Mouse (Mus musculus): Measurements from ENCODE around the gene Fkbp8. TPM values are rescaled to one million over a fixed set of nuclear protein-coding genes. Genes with fewer than 3 reads are reported as not detected.

Fkbp8 gene
- total and polyA plus RNA-seq, 3 experiments, result 116 to 179 (median 135) TPM

GRCm38 (mm10) chr8:70500386-70501301 is 26.9 kb upstream of the Fkbp8 start:
- Histone ChIP-seq H3K4me3 (no peak overlapping the region), H3K79me2 (replicated peaks; ENCODE audit: control insufficient read depth, insufficient read depth, low read length) (no peaks in the 10 kb centered on the region), H3K9ac (ENCODE audit: low read depth, low read length) (no peak overlapping the region), H3K27me3 (ENCODE audit: control insufficient read depth, insufficient read depth, low read length) (peaks cover 1% of the 10 kb centered on the region; the same call in 1 of the 2 replicates), H3K4me1 (ENCODE audit: control insufficient read depth, insufficient read depth, low read length) (peaks cover 4% of the 10 kb centered on the region), H3K27ac (no peak overlapping the region), H3K36me3 (ENCODE audit: control insufficient read depth, insufficient read depth, low read length) (no peaks in the 10 kb centered on the region)
- WGBS, result 16% methylated on average over 39 of the region's 39 CpGs
- TF ChIP-seq EP300 (IDR thresholded peaks at IDR 0.05; ENCODE audit: insufficient read depth, low read depth, low read length), result no peak
- TF ChIP-seq POLR2A (IDR thresholded peaks at IDR 0.05; ENCODE audit: insufficient read depth, low read depth, low read length), result no peak
- no peak for TF ChIP-seq CTCF (IDR thresholded peaks at IDR 0.05)
- DNase-seq, result no peak
- intact Hi-C loops (cut with DNase I), result no loop called here

DNA sequence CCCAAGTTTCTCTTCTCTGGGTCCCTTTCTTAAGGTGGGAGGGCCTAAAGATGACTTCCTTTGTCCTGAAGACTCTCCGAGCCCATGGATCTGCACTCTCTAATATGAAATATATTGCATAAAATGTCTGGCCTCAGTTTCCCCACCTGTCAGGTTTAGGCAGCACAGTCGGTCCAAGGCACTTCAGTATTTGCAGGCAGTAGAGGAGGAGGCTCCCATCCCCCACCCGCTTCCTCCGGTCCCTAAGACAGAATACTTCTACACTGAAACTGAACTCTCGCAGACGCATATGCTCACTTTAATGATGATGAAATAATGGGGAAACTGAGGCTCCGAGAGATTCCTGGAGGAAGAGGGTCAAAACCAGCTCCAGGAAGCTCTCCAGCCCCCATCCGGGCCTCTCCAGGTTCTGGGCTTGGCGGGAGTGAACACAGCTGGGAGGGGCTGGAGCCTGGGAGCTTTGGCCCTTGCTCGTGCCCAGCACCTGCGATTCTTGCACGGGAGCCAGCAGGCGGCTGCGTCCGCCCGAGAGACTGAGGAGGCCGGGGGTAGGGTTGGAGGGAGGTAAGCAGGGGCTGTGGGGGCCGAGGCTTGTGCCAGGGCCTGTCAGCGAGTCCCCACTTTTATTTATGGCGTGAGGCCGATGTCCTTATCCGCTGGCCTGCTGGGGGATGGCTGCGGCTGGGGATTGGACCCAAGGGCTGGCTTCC is 25.5 kb upstream of the Fkbp8 start:
- intact Hi-C loops (cut with DNase I), result loop anchor here (2.0 kb wide), 2 partner anchors 25 to 63 kb away; partner anchors contain the start of genes Crtc1 and Klhl26
- Histone ChIP-seq H3K79me2 (replicated peaks; ENCODE audit: control insufficient read depth, insufficient read depth, low read length) (no peaks in the 10 kb centered on the region), H3K27ac (no peak overlapping the region), H3K36me3 (ENCODE audit: control insufficient read depth, insufficient read depth, low read length) (no peaks in the 10 kb centered on the region), H3K9ac (ENCODE audit: low read depth, low read length) (no peak overlapping the region), H3K27me3 (ENCODE audit: control insufficient read depth, insufficient read depth, low read length) (peaks cover 1% of the 10 kb centered on the region; the same call in 1 of the 2 replicates), H3K4me1 (ENCODE audit: control insufficient read depth, insufficient read depth, low read length) (peaks cover 8% of the 10 kb centered on the region), H3K4me3 (no peak overlapping the region)
- WGBS, result 15% methylated on average over 23 of the region's 23 CpGs
- TF ChIP-seq CTCF (IDR thresholded peaks at IDR 0.05) (no peak), EP300 (IDR thresholded peaks at IDR 0.05; ENCODE audit: insufficient read depth, low read depth, low read length) (no peak), POLR2A (IDR thresholded peaks at IDR 0.05; ENCODE audit: insufficient read depth, low read depth, low read length) (no peak)
- peak; percentile 71 for DNase-seq

DNA sequence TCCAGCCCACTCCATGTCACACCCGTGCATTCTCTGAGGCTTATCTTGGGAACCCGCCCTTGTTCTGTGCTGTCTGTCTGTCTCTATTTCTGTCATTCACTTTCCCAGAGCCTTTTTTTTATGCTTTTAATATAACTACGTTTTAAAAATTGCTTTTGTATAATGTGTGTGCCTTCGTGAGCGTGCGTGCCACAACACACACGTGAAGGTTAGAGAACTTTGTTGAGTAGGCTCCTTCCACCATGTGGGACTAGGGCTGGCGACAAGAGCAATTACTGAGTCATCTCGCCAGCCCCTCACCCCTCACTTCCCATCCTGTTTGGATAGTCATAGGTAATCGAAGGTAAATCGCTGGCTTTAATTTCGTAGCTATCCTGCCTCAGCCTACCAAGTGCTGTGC is 25.0 kb upstream of the Fkbp8 start:
- no peak for TF ChIP-seq CTCF (IDR thresholded peaks at IDR 0.05)
- no peak for TF ChIP-seq POLR2A (IDR thresholded peaks at IDR 0.05; ENCODE audit: insufficient read depth, low read depth, low read length)
- no peak for TF ChIP-seq EP300 (IDR thresholded peaks at IDR 0.05; ENCODE audit: insufficient read depth, low read depth, low read length)
- H3K9ac ChIP-seq (ENCODE audit: low read depth, low read length), result no peak overlapping the region

DNA sequence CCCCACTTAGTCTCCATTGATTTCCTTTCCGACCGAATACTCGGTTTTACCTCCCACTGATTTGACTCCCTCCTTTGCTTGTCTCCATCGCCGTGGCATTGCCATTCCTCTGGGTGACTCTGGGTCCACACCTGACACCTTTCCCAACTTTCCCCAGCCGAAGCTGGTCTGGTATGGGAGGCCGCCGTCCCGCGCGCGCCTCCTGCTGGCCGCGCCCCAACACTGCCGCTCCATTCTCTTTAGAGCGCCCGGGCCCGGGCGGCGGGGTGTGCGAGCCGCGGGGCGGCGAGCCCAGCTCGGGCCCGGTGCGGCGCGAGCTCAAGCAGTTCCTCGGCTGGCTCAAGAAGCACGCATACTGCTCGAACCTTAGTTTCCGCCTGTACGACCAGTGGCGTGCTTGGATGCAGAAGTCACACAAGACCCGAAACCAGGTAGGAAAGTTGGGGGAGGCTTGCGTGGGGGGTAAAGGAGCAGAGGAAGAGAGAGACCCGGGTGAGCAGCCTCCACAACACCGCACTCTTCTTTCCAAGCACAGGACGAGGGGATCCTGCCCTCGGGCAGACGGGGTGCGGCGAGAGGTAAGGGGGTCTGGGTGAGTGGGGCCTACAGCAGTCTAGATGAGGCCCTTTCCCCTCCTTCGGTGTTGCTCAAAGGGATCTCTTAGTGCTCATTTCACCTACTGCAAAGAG is 24.3 kb upstream of the Fkbp8 start:
- Histone ChIP-seq H3K27ac (no peak overlapping the region), H3K27me3 (ENCODE audit: control insufficient read depth, insufficient read depth, low read length) (peaks cover 1% of the 10 kb centered on the region; the same call in 1 of the 2 replicates), H3K79me2 (replicated peaks; ENCODE audit: control insufficient read depth, insufficient read depth, low read length) (no peaks in the 10 kb centered on the region), H3K9ac (ENCODE audit: low read depth, low read length) (no peak overlapping the region), H3K36me3 (ENCODE audit: control insufficient read depth, insufficient read depth, low read length) (no peaks in the 10 kb centered on the region), H3K4me1 (ENCODE audit: control insufficient read depth, insufficient read depth, low read length) (peaks cover 8% of the 10 kb centered on the region), H3K4me3 (no peak overlapping the region)
- peak; percentile 75 to 80 for DNase-seq
- peak; percentile 89 for TF ChIP-seq CTCF (IDR thresholded peaks at IDR 0.05)
- no peak for TF ChIP-seq POLR2A (IDR thresholded peaks at IDR 0.05; ENCODE audit: insufficient read depth, low read depth, low read length)
- intact Hi-C loops (cut with DNase I), result loop anchor here (1.0 to 2.0 kb wide), 3 partner anchors 26 to 120 kb away; partner anchors contain the start of genes Crtc1 and Klhl26
- WGBS, result 22% methylated on average over 46 of the region's 46 CpGs

More for the DNA sequence above, 25.0 kb upstream of the Fkbp8 start:
- H3K79me2 ChIP-seq (replicated peaks; ENCODE audit: control insufficient read depth, insufficient read depth, low read length), result no peaks in the 10 kb centered on the region
- peaks cover 8% of the 10 kb centered on the region for H3K4me1 ChIP-seq (ENCODE audit: control insufficient read depth, insufficient read depth, low read length)
- H3K36me3 ChIP-seq (ENCODE audit: control insufficient read depth, insufficient read depth, low read length), result no peaks in the 10 kb centered on the region
- 40% methylated on average over 12 of the region's 12 CpGs for WGBS
- DNase-seq, result no peak
- no peak overlapping the region for H3K27ac ChIP-seq
- intact Hi-C loops (cut with DNase I), result loop anchor here (2.0 kb wide), 2 partner anchors 26 to 64 kb away; partner anchors contain the start of genes Crtc1 and Klhl26
- H3K27me3 ChIP-seq (ENCODE audit: control insufficient read depth, insufficient read depth, low read length), result peaks cover 1% of the 10 kb centered on the region; the same call in 1 of the 2 replicates
- no peak overlapping the region for H3K4me3 ChIP-seq

DNA sequence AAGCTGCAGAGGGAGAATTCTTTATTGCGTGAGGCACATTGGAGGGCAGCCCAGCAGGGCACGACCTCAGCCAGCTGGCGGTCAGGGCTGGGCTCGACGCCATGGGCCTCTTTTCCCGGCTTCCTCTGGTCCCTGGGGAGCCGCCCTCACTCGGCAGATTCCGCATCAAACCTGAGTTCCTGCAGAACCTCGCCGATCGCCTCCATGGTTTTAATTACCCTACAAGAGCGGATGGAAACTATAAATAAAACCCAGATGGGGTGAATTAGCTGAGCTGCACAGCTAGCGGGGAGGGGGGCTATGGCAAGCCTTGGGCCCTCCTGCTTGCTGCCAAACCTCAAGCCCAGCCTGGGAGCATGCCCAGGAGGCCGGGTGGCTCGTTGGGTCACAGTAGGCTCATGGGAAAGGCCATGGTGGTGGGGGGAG is 23.2 kb upstream of the Fkbp8 start:
- Histone ChIP-seq H3K4me1 (ENCODE audit: control insufficient read depth, insufficient read depth, low read length) (peaks cover 14% of the 10 kb centered on the region), H3K79me2 (replicated peaks; ENCODE audit: control insufficient read depth, insufficient read depth, low read length) (0 out of 2 replicates have a peak, but pooled peaks cover 1% of the 10 kb centered on the region), H3K4me3 (no peak overlapping the region), H3K27ac (peak overlapping the region; percentile 1; the same call in 1 of the 2 replicates), H3K27me3 (ENCODE audit: control insufficient read depth, insufficient read depth, low read length) (peaks cover 1% of the 10 kb centered on the region; the same call in 1 of the 2 replicates), H3K36me3 (ENCODE audit: control insufficient read depth, insufficient read depth, low read length) (peaks cover 2% of the 10 kb centered on the region; the same call in 1 of the 2 replicates), H3K9ac (ENCODE audit: low read depth, low read length) (no peak overlapping the region)
- peak; percentile 79 to 82 for DNase-seq
- intact Hi-C loops (cut with DNase I), result no loop called here
- 0 out of 2 replicates have a peak, but pooled peaks have one; percentile 22 for TF ChIP-seq EP300 (IDR thresholded peaks at IDR 0.05; ENCODE audit: insufficient read depth, low read depth, low read length)
- TF ChIP-seq CTCF (IDR thresholded peaks at IDR 0.05), result no peak
- TF ChIP-seq POLR2A (IDR thresholded peaks at IDR 0.05; ENCODE audit: insufficient read depth, low read depth, low read length), result no peak
- WGBS, result 17% methylated on average over 16 of the region's 16 CpGs
